Mouse (Mus musculus) skeletal muscle tissue, adult 2 months (tissue): ENCODE data around the gene Pdgfra.

Experiments used
- DNase-seq: peaks from one replicate; pipeline ENCODE4 v3.0.0-alpha.2; 2012; ENCODE audit warnings: low read depth, low spot score

The Pdgfra gene

DNA sequence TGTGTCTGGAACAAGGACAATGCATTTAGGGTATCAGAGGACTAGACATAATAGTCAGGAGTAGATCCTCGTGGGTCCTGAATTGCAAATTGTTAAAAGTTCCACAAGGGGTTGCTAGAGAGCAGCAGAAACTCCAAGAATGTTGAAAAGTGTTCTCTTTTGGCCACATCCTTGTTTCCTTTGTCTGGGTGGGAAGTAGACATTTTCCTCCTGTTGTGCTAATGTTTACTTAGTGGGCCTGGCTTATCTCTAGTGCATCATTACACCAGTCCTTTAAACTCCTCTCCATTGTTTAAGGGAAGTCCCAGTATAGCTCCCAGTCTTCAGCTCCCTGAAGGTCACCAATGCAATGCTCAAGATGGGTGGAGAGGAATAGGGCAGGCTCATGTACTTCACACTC is 57.9 kb downstream of the Pdgfra start:
- no peak for DNase-seq

DNA sequence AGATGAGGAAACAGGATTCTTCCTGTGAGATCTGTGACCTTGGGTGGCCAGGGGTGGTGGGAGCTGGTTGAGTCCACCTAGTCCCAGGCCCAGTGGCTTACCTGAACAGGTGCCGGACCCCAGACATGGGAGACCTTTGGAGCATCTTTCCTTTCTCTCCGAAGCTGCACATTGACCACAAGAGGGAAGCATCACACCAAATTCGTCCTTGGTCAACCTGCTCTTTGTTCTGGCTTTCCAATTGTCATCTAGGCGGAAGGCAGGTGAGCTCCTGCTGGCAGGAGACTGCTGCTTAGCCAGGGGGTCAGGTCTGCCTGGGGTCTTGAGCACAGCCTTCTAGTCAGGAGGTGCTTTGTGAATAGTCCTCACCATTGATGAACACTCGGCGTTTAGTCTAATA is 62.4 kb downstream of the Pdgfra start:
- DNase-seq: no peak

DNA sequence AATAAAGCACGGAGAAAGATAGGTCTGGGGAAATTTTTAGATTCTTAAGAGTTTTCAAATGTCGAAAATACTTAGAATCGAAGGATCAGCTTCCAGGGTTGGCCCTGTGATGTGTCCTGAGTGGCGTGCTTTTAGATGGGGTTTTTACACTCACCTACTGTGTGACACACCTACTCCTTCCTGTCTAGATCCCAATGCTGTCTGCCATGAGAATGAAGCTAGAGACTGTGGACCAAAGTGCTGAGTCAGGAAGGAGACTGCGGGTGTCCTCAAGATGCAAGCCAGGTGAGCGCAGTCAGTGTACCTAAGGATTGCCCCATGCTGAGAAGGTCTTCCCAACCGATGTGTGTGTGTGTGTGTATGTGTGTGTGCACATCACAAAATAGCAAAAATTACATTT is 62.8 kb downstream of the Pdgfra start:
- DNase-seq: no peak

DNA sequence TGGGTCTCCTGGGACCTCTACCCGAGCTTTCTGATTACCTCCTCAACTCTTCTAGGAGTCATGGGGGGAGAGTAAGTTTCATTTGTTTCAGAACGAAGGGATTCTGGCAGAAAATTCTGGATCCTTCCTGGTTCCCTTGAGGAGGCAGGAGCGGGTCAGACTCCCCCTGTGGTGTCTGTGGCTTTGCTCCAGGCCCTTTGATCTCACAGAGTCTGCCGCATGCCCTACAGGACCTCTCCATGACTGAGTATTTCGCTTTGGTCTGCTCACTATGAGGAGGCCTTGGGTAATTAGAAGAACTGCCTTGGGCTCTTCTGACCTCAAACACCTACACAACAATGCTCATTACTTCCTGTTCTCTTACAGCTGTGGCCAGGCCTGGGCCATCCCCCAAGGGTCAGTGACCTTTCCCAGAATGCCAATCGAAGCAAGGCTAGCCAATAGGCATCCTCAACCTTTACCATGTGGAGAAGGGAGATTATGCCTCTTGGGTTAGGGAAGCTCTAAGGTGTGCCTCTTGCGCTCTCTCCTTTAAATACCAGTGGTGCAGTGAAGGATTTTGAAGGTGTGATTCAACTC is 63.7 kb downstream of the Pdgfra start:
- no peak for DNase-seq

DNA sequence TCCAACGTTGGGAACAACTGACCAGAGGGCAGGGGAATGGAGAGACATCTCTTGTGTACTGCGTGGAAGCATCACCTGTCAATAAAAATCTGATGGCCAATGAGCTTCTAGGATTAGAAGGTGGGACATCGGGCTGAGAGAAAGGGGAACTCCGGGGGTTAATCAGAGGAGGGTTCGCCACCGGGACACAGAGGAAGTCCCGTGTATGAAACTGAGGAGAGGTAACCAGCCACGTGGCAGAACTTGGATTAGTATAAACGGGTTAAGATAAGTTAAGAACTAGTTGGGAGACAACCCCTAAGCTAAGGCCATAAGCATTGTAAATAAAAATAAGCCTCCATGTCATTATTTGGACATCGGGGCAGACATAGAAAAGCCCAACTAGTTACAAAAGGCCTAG is 69.5 kb downstream of the Pdgfra start:
- DNase-seq: no peak

DNA sequence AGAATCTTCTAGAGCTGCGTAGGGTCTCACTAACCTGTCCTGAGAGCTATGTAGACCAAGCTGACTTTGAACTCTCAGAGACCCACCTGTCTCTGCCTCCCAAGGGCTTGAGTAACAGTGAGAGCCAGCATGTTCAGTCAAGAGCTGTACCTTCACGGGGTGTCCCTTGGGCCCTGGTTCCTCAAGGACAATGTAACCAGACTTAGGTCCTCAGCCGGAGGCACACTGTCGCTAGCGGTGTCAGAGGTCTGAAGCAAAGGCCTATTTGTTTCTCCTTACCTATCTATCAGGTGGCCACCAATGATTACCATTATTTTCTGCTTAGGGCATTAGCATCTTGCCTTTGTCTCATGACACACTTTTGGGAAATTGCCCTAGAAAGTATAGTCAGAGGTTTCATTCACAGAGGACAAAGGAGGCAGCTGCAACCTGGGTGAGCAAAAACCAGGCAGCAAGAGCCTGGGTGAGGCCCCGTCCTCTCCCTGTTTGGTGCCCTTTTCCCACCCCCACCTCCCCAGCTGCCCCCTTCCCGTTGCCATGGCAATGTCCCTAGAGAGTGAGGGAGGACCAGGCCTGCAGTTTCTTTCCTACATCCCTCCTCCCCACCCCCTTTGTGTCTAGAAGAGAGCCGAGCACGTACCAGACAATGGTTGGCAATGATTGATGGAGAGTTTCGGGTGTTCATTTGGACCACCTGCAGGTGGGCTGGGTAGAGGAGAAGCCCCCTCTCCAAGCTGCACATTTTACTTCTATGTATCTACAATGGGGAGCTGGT is 70.6 kb downstream of the Pdgfra start:
- DNase-seq: no peak

DNA sequence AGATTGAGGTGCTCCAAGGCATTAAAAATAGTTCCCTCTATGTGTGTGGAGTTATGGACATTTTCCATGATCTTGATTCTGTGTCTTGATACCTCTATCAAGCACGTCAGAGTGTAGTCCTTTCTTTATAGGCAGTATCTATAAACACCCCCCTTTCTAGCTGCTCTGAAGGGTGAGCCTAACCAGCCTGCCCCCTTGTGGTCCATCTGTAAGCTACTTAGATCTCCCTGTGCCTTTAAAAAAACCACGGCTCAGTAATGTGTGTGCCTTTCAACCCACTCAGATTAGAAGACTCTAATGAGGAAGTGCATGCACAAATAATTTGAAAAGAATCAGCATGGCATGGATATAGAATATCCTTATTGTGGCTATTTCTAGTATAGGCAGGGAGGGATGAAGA is 86.3 kb downstream of the Pdgfra start:
- no peak for DNase-seq

DNA sequence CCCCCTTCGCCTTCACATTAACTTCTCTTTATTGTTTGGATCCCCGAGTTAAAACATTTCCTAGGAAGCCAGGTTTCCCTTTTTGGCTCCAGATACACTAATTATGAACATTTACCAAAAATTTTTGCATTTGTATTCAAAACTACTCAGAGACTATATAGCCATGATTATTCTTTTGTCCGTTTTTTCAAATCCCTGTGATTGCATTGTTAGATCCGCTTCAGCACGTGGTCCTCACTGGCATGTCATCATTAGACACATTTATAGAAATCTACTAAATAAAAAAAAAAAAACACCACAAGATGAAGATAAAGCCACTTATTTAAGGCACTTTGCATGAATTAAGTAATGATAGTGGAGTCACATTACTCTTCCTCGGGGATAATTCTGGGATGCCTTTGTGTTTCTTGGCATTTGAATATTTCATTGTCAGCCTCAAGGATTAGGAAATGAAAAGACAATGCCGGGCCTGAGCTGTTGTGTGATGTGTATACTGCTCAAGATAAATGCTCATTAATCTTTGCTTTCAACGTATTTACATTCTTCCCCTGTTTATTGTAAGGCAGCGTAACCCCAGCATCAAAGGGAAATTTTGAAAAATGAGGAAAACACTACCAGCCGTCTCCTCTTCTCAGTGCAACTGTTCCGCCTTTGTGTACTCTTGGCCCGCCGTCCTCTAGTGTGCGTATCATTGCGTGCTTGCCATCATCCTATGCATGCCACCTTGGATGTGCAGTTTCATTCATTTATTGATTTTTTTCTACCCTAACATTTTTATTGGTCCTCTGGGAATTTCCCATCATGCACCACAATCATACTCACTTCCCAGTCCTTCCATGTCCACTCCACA is 87.1 kb downstream of the Pdgfra start:
- DNase-seq: no peak

DNA sequence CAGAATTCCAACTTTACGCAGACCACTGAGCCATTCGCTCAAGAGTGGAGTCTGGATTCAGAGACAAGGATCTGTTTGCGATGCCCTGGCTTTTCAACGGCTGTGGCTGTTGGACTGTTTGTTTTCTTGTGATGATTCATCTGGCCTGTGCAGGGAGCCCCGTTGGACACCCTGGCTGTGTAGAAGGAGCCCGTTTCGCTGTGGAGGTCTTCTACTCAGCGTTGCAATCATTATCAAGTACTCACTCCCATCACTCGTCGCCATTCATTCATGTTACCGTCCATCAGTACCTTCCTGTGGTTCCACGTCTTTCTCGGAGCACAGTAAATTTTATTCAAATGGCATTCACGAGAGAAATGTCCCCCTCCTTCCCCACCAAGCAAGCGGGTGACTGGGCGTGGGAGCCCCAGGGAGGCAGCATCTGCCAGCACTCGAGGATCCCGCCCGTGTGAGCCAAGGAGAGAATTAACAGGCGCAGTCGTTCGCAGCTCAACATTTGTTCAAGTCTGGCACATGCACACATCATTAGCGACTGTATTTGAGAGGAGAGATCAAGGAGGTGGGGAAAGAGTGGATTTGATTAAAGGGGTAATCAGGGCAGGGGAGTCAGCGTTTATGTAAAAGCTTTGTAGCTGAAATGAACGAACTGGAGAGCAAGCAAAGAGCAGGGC is 95.1 kb downstream of the Pdgfra start:
- DNase-seq: no peak
